In genomic region chr15:80694125-80694910, GRCm38 (mm10) we compare ENCODE assay signal across 8 mouse cellular contexts. TPM values are rescaled to one million over a fixed set of nuclear protein-coding genes. Genes with fewer than 3 reads are reported as not detected.
DNase-seq lines count a peak whose midpoint lies in the region; ATAC-seq and TF ChIP-seq lines count a peak whose summit lies in the region.

No protein-coding gene starts in this region.

- DNase-seq in testis, postnatal 14 days (ENCODE audit: low spot score): no peak
- DNase-seq in cerebellum, adult 18-20 months: peak; percentile 74 to 84
- DNase-seq in frontal cortex, adult 2 months (ENCODE audit: extremely low spot score in 1 of 2, low spot score in 1 of 2): peak; percentile 23 to 91
- peak; percentile 63 for DNase-seq in kidney, postnatal 14 days
- DNase-seq in liver, embryonic 13.5 days: peak; percentile 26
- DNase-seq in thymus, postnatal 10 days (ENCODE audit: low spot score in 2 of 2): peak; percentile 66 to 88

- H3K4me2 ChIP-seq in liver, embryonic 13.5 days: no peak overlapping the region
- 0 out of 2 replicates have a peak overlapping the region, but pooled peaks have one; percentile 12 for H3K4me2 ChIP-seq in neural tube, embryonic 12.5 days (replicated peaks)

- H3K4me1 ChIP-seq in testis, adult 2 months (ENCODE audit: control insufficient read depth, insufficient read depth, low read length): peaks cover 2% of the 10 kb centered on the region; the same call in 1 of the 2 replicates
- peaks cover 8% of the 10 kb centered on the region for H3K4me1 ChIP-seq in liver, embryonic 13.5 days (replicated peaks)
- H3K4me1 ChIP-seq in neural tube, embryonic 12.5 days: peaks cover 23% of the 10 kb centered on the region

- H3K9me3 ChIP-seq in liver, embryonic 13.5 days (replicated peaks): no peaks in the 10 kb centered on the region
- no peaks in the 10 kb centered on the region for H3K9me3 ChIP-seq in neural tube, embryonic 12.5 days

- TF ChIP-seq CTCF in testis, adult 2 months (IDR thresholded peaks at IDR 0.05; ENCODE audit: control insufficient read depth, insufficient read depth, insufficient replicate concordance, low read depth, low read length): peak; percentile 28; the same call in 1 of the 2 replicates

- 19% methylated on average over 11 of the region's 11 CpGs for WGBS in liver, embryonic 13.5 days (ENCODE audit: insufficient replicate concordance)
- WGBS in neural tube, embryonic 12.5 days: 31% methylated on average over 11 of the region's 11 CpGs

- H3K36me3 ChIP-seq in testis, adult 2 months (ENCODE audit: control insufficient read depth, insufficient read depth, low read length): no peaks in the 10 kb centered on the region
- H3K36me3 ChIP-seq in liver, embryonic 13.5 days: no peaks in the 10 kb centered on the region
- no peaks in the 10 kb centered on the region for H3K36me3 ChIP-seq in neural tube, embryonic 12.5 days

- no peak for ATAC-seq in liver, embryonic 13.5 days (ENCODE audit: low read depth)
- ATAC-seq in neural tube, embryonic 12.5 days (ENCODE audit: low FRiP score, low read depth): no peak

- no peak overlapping the region for H3K4me3 ChIP-seq in testis, adult 2 months (ENCODE audit: control insufficient read depth, low read depth, low read length)
- H3K4me3 ChIP-seq in liver, embryonic 13.5 days (replicated peaks): no peak overlapping the region
- no peak overlapping the region for H3K4me3 ChIP-seq in neural tube, embryonic 12.5 days

- no peak overlapping the region for H3K9ac ChIP-seq in liver, embryonic 13.5 days
- H3K9ac ChIP-seq in neural tube, embryonic 12.5 days: 0 out of 2 replicates have a peak overlapping the region, but pooled peaks have one; percentile 6

- H3K27me3 ChIP-seq in testis, adult 2 months (ENCODE audit: control insufficient read depth, insufficient read depth, low read length): no peaks in the 10 kb centered on the region
- H3K27me3 ChIP-seq in liver, embryonic 13.5 days: peaks cover 36% of the 10 kb centered on the region
- no peaks in the 10 kb centered on the region for H3K27me3 ChIP-seq in neural tube, embryonic 12.5 days (replicated peaks)

- no peak for TF ChIP-seq POLR2A in testis, adult 2 months (IDR thresholded peaks at IDR 0.05; ENCODE audit: control insufficient read depth, low read depth, low read length)

- H3K27ac ChIP-seq in testis, adult 2 months (ENCODE audit: control insufficient read depth, insufficient read depth, low read depth, low read length): no peak overlapping the region
- H3K27ac ChIP-seq in liver, embryonic 13.5 days: no peak overlapping the region
- H3K27ac ChIP-seq in neural tube, embryonic 12.5 days: no peak overlapping the region

RNA-seq across cellular contexts. Expression of gene Tnrc6b, which starts 16.8 kb away (rescaled TPM):
- 26.5 and 29.5 TPM in 2 replicates for polyA plus RNA-seq in testis, adult 2 months (2012; rRNA removed)
- polyA plus RNA-seq in frontal cortex, adult 2 months (2012; rRNA removed): 21.4 and 43.0 TPM in 2 replicates
- 18.7 and 23.6 TPM in 2 replicates for polyA plus RNA-seq in liver, embryonic 13.5 days (2015; fragmentation: Nextera tagmentation; extraction: Ambion mirVana)
- 42.9 and 49.3 TPM in 2 replicates for polyA plus RNA-seq in neural tube, embryonic 12.5 days (2016; fragmentation: Nextera tagmentation; extraction: Ambion mirVana)

RNA-seq across cellular contexts. Expression of gene Fam83f, which starts 22.7 kb away (rescaled TPM):
- 0.95 and 1.3 TPM in 2 replicates for polyA plus RNA-seq in testis, adult 2 months (2012; rRNA removed)
- polyA plus RNA-seq in frontal cortex, adult 2 months (2012; rRNA removed): 0.68 and 0.86 TPM in 2 replicates
- polyA plus RNA-seq in liver, embryonic 13.5 days (2015; fragmentation: Nextera tagmentation; extraction: Ambion mirVana): 0.73 and 0.83 TPM in 2 replicates
- polyA plus RNA-seq in neural tube, embryonic 12.5 days (2016; fragmentation: Nextera tagmentation; extraction: Ambion mirVana): 0.29 and 0.57 TPM in 2 replicates
